Mouse (Mus musculus) c-Kit-negative CD71-positive TER-119-positive erythroid progenitor cells, embryonic 14.5 days (primary cell): ENCODE measurements around the gene Wfdc9.
"Not testable (repeated sequence)": the region's sequence is repeated elsewhere in the genome, so short reads cannot be mapped to it uniquely, and the experiment has no call there.

Experiments
- DNase-seq: peaks from one replicate; pipeline ENCODE4 v3.0.0-alpha.2; 2013; ENCODE audit warnings: low read depth, low spot score

The Wfdc9 gene

DNA sequence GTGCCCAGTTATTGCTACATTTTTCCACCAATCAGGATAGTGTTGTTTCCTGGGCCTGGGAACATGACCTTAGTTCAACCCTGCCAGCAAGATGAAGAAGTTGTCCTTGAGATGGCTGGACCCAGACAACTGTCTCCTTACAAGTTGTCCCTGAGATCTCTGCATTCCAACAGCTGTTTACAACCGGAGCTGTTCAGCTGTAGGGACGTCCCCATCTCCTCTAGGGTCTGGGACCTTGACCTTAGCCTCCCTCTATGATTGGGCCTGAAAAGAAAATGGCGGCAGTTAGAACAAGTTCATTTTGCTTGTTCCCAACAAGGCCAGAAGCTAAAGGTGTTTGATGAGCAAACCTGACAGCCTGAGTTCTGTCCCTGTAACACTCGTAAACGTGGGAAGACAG lies 37.3 kb downstream of the Wfdc9 start:
- DNase-seq, result no peak

GRCm38 (mm10) chr2:164615386-164615785 lies 41.0 kb downstream of the Wfdc9 start:
- DNase-seq, result no peak

DNA sequence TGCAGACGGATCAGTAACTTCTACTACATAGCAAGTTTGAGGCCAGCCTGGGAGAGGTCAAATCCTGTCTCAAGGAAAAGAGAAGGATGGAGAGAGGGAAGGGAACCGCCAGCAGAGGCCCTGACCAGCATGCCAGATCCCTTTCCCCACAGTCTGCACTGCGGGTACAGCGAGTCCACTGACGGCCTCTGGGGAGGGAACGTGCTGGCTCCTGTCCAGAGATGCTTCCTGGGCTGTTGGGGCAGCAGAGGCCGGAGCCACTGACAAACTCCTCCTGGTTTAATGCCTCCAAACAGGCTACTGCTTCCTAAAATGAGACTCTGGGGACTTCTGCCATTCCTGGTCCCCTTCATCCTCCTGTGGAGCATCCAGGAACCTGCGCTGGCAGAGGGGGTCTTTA lies 42.9 kb downstream of the Wfdc9 start, which contains the start of the genes Wfdc6b and Wfdc8:
Wfdc6b (plus strand) TSS at position 52 of the 400 bp plus-strand sequence.
Wfdc8 (minus strand) TSS at position 156 of the 400 bp plus-strand sequence.
- DNase-seq, result not testable (repeated sequence)

DNA sequence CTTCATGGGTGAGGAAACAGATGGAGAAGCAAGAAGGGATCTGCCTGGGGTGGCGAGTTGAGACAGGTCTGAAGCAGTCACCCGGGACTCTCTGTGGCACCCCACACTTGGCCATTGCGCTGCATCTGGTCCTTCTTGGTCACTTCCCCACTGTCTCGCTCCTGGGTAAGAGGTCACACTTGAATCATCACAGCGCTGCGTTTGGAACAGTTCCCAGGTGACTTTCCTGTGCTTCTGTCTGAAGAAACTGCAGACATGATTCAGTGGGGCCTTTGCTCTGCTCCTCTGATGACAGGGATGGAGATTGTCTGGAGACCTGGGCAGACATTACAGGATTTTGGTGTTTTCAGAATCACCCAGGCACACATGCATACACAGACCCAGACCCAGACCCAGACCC lies 47.6 kb downstream of the Wfdc9 start:
- no peak for DNase-seq

GRCm38 (mm10) chr2:164604411-164604810 lies 52.0 kb downstream of the Wfdc9 start:
- DNase-seq, result no peak

DNA sequence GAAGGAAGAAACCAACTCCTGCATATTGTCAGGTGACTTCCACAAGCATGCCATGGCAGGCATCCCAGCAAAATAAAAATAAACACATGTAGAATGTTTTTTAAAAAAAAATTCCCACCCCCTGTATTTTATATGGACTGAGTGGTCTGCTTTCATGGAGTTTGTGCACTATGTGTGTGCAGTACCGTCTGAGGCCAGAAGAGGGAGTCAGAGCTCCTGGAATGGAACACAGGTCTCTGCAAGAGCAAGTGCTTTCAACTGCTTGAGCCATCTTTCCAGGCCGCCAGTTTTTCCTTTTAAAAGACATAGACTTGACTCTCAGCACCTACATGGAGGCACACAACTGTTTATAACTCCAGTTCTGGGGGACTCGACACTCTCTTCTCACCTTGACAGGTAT lies 52.9 kb downstream of the Wfdc9 start:
- DNase-seq, result no peak

DNA sequence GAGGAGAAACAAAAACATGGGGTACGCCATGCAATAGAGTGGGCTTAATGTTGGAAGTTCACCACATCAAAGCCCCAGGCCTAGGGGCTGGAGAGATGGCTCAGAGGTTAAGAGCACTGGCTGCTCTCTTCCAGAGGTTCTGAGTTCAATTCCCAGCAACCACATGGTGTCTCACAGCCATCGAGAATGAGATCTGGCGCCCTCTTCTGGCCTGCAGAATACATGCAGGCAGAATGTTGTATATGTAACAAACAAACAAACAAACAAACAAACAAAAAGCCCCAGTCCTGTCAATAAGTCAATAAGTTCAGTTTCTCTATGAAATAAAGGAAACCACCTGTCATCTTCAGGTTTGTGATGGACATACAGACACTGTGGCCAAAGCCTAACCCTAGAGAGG lies 56.2 kb downstream of the Wfdc9 start:
- no peak for DNase-seq
